9 mouse cellular contexts compared by ENCODE assay signal in the genomic region with DNA sequence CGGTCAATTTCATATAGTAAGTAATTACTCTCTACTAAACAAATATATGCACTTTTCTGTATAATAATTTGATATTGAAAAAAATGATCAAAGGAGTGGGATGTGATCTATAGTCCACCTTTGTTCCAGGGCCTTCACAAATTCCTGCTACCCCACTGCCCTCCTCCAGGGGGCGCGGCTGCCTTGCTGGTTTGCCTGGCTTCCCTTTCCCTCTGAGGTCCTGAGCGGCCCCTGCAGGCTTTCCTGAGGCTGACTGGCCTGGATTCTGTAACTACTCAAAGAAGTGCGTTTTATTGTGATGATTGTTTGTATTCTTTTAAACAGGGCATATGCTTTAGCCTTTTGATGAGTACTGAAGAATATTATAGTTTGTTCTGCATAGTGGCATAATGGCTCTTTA.
A peak's percentile ranks its signal among the peaks of the same experiment; 100 is the strongest.
DNase-seq lines count a peak whose midpoint lies in the region; ATAC-seq and TF ChIP-seq lines count a peak whose summit lies in the region.
"Had no signal": no experiment of that assay in that cellular context is flagged by ENCODE, and none has a peak within 500 bp of the region (broad histone marks: within the 10 kb centered on the region; RNA-seq: fewer than 3 reads in every experiment).

No protein-coding gene starts in this region.

- H3K36me3 ChIP-seq in heart, adult 2 months (ENCODE audit: control insufficient read depth, insufficient read depth, low read length) = no peaks in the 10 kb centered on the region
- H3K36me3 ChIP-seq in heart, embryonic 11.5 days (ENCODE audit: control insufficient read depth, insufficient read depth, low read length) = no peaks in the 10 kb centered on the region
- no peaks in the 10 kb centered on the region for H3K36me3 ChIP-seq in forebrain, embryonic 14.5 days (ENCODE audit: control insufficient read depth, insufficient read depth, low read length)
- H3K36me3 ChIP-seq in midbrain, embryonic 13.5 days = no peaks in the 10 kb centered on the region

- peak; percentile 92 for TF ChIP-seq CTCF in heart, adult 2 months (IDR thresholded peaks at IDR 0.05)

- H3K27me3 ChIP-seq in heart, adult 2 months (ENCODE audit: control insufficient read depth, insufficient read depth, low read length) = no peaks in the 10 kb centered on the region
- no peaks in the 10 kb centered on the region for H3K27me3 ChIP-seq in heart, embryonic 11.5 days (ENCODE audit: control insufficient read depth, insufficient read depth, low read length)
- H3K27me3 ChIP-seq in forebrain, embryonic 14.5 days (replicated peaks; ENCODE audit: control insufficient read depth, insufficient read depth, low read length) = no peaks in the 10 kb centered on the region
- H3K27me3 ChIP-seq in midbrain, embryonic 13.5 days = no peaks in the 10 kb centered on the region
- H3K27me3 ChIP-seq: CH12.LX had no signal

- TF ChIP-seq POLR2A in heart, adult 2 months (IDR thresholded peaks at IDR 0.05; ENCODE audit: insufficient read depth, low read depth, low read length) = no peak

- no peak overlapping the region for H3K27ac ChIP-seq in heart, adult 2 months
- no peak overlapping the region for H3K27ac ChIP-seq in heart, embryonic 11.5 days (ENCODE audit: low read depth, low read length)
- H3K27ac ChIP-seq in forebrain, embryonic 14.5 days (ENCODE audit: low read depth, low read length) = no peak overlapping the region
- no peak overlapping the region for H3K27ac ChIP-seq in midbrain, embryonic 13.5 days

- no peak overlapping the region for H3K4me2 ChIP-seq in heart, embryonic 11.5 days
- no peak overlapping the region for H3K4me2 ChIP-seq in forebrain, embryonic 14.5 days (ENCODE audit: low read length)
- H3K4me2 ChIP-seq in midbrain, embryonic 13.5 days (replicated peaks) = no peak overlapping the region

- no peak for TF ChIP-seq EP300 in heart, adult 2 months (IDR thresholded peaks at IDR 0.05; ENCODE audit: insufficient read depth, low read depth, low read length)

- H3K4me1 ChIP-seq in heart, adult 2 months (ENCODE audit: control insufficient read depth, insufficient read depth, low read length) = no peaks in the 10 kb centered on the region
- no peaks in the 10 kb centered on the region for H3K4me1 ChIP-seq in heart, embryonic 11.5 days (ENCODE audit: control insufficient read depth, insufficient read depth, low read length)
- no peaks in the 10 kb centered on the region for H3K4me1 ChIP-seq in forebrain, embryonic 14.5 days (ENCODE audit: control insufficient read depth, insufficient read depth, low read length)
- H3K4me1 ChIP-seq in midbrain, embryonic 13.5 days (replicated peaks) = no peaks in the 10 kb centered on the region

- intact Hi-C loops in heart, adult 2 months (cut with DNase I) = loop anchor here (1.0 kb wide), 1 partner anchor 772 kb away; no protein-coding TSS in a partner anchor
- intact Hi-C loops in left cerebral cortex, postnatal 10 days (cut with DNase I) = no loop called here

- no peaks in the 10 kb centered on the region for H3K79me2 ChIP-seq in heart, adult 2 months (replicated peaks; ENCODE audit: control insufficient read depth, insufficient read depth, low read length)

- peak; percentile 28 to 55 for DNase-seq in heart, adult 2 months
- DNase-seq in c-Kit-positive CD71-positive TER-119-positive erythroid progenitor cells, embryonic 14.5 days (ENCODE audit: low spot score) = peak; percentile 5
- DNase-seq in forebrain, embryonic 14.5 days (ENCODE audit: low spot score) = peak; percentile 79
- peak; percentile 14 for DNase-seq in kidney, adult 11 months
- DNase-seq in left cerebral cortex, postnatal 10 days (ENCODE audit: extremely low spot score in 1 of 2, low spot score in 2 of 2) = peak; percentile 8 to 70
- DNase-seq in testis, postnatal 14 days (ENCODE audit: low spot score) = peak; percentile 48

- no peak for ATAC-seq in heart, embryonic 11.5 days (replicated peaks; ENCODE audit: insufficient number of reproducible peaks, low FRiP score, low TSS enrichment)
- peak; percentile 88 for ATAC-seq in forebrain, embryonic 14.5 days
- peak; percentile 68 for ATAC-seq in midbrain, embryonic 13.5 days

- H3K4me3 ChIP-seq in heart, adult 2 months = no peak overlapping the region
- H3K4me3 ChIP-seq in heart, embryonic 11.5 days (ENCODE audit: low read depth, low read length) = no peak overlapping the region
- no peak overlapping the region for H3K4me3 ChIP-seq in forebrain, embryonic 14.5 days (ENCODE audit: low read depth, low read length)
- no peak overlapping the region for H3K4me3 ChIP-seq in midbrain, embryonic 13.5 days (replicated peaks)

- 18% methylated on average over 5 of the region's 5 CpGs for WGBS in heart, adult 2 months
- WGBS in heart, embryonic 11.5 days (ENCODE audit: insufficient replicate concordance) = 14% methylated on average over 5 of the region's 5 CpGs
- WGBS in forebrain, embryonic 14.5 days = 17% methylated on average over 5 of the region's 5 CpGs
- WGBS in midbrain, embryonic 13.5 days = 20% methylated on average over 5 of the region's 5 CpGs

- no peak overlapping the region for H3K9ac ChIP-seq in heart, adult 2 months (ENCODE audit: low read depth, low read length)
- no peak overlapping the region for H3K9ac ChIP-seq in heart, embryonic 11.5 days (ENCODE audit: low read depth, low read length)
- H3K9ac ChIP-seq in forebrain, embryonic 14.5 days (ENCODE audit: low read length) = no peak overlapping the region
- H3K9ac ChIP-seq in midbrain, embryonic 13.5 days (replicated peaks) = no peak overlapping the region

- no peaks in the 10 kb centered on the region for H3K9me3 ChIP-seq in heart, embryonic 11.5 days (replicated peaks; ENCODE audit: control insufficient read depth, low read length)
- no peaks in the 10 kb centered on the region for H3K9me3 ChIP-seq in forebrain, embryonic 14.5 days (replicated peaks; ENCODE audit: control insufficient read depth, low read length)
- no peaks in the 10 kb centered on the region for H3K9me3 ChIP-seq in midbrain, embryonic 13.5 days

Comparison
In these comparisons a context has a peak if more than half of its experiments do, and no peak if none do; other contexts are left out.
1. DNase-seq: peak in every context shown above with its lines; median percentile 79 in forebrain, embryonic 14.5 days; 48 in testis, postnatal 14 days; 42 in heart, adult 2 months; 39 in left cerebral cortex, postnatal 10 days; 14 in kidney, adult 11 months; 5 in c-Kit-positive CD71-positive TER-119-positive erythroid progenitor cells, embryonic 14.5 days.